Mouse (Mus musculus): Measurements from ENCODE around the gene Lcn9. TPM values are rescaled to one million over a fixed set of nuclear protein-coding genes. Genes with fewer than 3 reads are reported as not detected.

Lcn9 gene
- total and polyA plus RNA-seq, 3 experiments, result not detected

DNA sequence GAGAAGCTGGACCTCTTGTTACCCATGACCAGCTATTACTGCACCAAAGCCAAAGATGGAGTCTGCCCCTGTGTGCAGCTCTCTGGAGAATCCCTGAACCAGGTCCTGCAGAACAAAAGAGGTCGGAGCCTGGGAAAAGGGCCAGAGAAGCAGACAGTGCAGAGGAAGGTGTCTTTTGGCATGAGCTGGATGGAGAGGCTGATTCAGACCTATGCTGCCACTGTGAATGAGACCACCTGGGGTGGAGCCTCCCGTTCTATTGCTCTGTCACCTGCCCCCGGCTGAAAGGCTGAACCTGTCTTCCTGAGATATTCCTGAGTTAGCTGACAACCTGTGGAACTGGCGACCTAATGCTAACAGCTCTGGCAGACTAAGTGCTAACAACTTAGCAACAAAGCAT is 42.0 kb upstream of the Lcn9 start:
- no peaks in the 10 kb centered on the region for H3K9me3 ChIP-seq (replicated peaks)
- no peak for DNase-seq (ENCODE audit: low spot score)
- H3K36me3 ChIP-seq (replicated peaks), result no peaks in the 10 kb centered on the region
- H3K27me3 ChIP-seq (ENCODE audit: insufficient read depth, low read length), result peaks cover 4% of the 10 kb centered on the region
- no peak overlapping the region for H3K4me3 ChIP-seq (ENCODE audit: low read depth, low read length)
- no peak for ATAC-seq (ENCODE audit: extremely low read depth, insufficient number of reproducible peaks, low FRiP score, poor library complexity, severe bottlenecking)
- TF ChIP-seq GATA1 (IDR thresholded peaks at IDR 0.05; ENCODE audit: borderline replicate concordance, low read length) (no peak), POLR2AphosphoS5 (IDR thresholded peaks at IDR 0.05; ENCODE audit: insufficient replicate concordance, low read depth, low read length) (no peak), CTCF (IDR thresholded peaks at IDR 0.05; ENCODE audit: low read depth, low read length) (no peak), TAL1 (conservative IDR thresholded peaks at IDR 0.05; ENCODE audit: low read depth, low read length) (no peak), GATA2 (IDR thresholded peaks at IDR 0.05; ENCODE audit: borderline replicate concordance, low read depth, low read length) (no peak)
- H3K4me1 ChIP-seq (ENCODE audit: insufficient read depth, low read depth, low read length), result no peaks in the 10 kb centered on the region

DNA sequence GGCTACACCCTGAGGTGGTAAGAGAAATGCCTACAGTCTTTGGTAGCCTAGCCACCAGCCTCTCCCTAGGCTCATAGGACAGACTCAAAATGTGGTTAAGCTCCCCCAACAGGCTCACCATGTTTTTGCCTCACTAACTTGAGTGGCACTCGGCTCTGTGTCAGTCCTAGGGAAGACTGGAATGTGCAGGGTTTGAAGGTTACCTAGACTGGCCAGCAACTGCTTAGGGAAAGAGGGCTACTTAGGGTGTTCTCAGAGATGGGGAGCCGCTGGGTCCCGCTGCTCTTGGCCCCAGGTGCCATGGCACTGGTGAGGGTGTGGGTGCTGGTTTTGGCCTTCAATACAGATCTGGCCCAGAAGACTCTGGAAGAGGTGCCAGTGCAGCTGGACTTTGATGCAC is 41.0 kb upstream of the Lcn9 start, which contains the start of gene Gm13539:
TSS of gene Gm13539 (plus strand) at position 301 of the 400 bp plus-strand sequence.
- ATAC-seq (ENCODE audit: extremely low read depth, insufficient number of reproducible peaks, low FRiP score, poor library complexity, severe bottlenecking) (no peak), DNase-seq (ENCODE audit: low spot score) (no peak)
- Histone ChIP-seq H3K4me1 (ENCODE audit: insufficient read depth, low read depth, low read length) (no peaks in the 10 kb centered on the region), H3K36me3 (replicated peaks) (no peaks in the 10 kb centered on the region), H3K4me3 (ENCODE audit: low read depth, low read length) (no peak within 1 kb of the TSS), H3K9me3 (replicated peaks) (no peaks in the 10 kb centered on the region), H3K27me3 (ENCODE audit: insufficient read depth, low read length) (peaks cover 4% of the 10 kb centered on the region)
- TF ChIP-seq CTCF (IDR thresholded peaks at IDR 0.05; ENCODE audit: low read depth, low read length), result no peak
- TF ChIP-seq TAL1 (conservative IDR thresholded peaks at IDR 0.05; ENCODE audit: low read depth, low read length), result no peak
- no peak for TF ChIP-seq POLR2AphosphoS5 (IDR thresholded peaks at IDR 0.05; ENCODE audit: insufficient replicate concordance, low read depth, low read length)
- TF ChIP-seq GATA2 (IDR thresholded peaks at IDR 0.05; ENCODE audit: borderline replicate concordance, low read depth, low read length), result no peak
- TF ChIP-seq GATA1 (IDR thresholded peaks at IDR 0.05; ENCODE audit: borderline replicate concordance, low read length), result no peak

DNA sequence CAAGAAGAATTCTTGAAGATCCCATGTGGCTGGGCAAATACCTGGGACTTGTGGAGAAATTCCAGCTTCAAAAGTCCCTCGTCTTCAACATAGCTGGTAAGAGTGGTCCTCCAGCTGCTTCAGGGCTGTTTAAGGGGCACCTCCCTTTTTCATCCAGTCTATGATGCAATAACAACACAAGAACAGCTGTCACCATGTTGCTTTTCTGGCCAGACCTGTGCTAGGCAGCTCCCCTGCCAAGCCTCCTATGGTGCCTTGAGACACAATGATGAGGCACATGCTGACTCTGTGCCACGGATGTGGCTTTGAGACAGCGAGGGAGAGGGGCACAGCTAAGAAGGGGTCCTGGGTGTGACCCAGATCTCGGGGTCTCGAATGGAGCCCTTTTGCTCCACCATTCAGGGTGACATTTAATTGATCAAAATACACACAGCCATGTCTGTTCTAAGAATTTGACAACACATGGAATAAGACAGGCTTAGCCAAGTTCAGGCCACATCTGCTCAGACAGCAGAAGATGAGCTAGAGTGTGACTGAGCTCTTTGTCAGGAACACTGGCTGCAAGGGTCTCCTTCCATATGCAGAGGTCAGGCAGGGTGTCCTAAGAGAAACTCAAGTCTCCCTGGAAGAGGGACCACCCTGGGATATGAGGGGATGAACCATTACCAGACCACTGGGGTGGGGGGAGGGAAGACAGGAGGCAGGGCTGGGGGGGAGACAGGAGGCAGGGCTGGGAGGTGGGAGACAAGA is 37.2 kb upstream of the Lcn9 start:
- peaks cover 2% of the 10 kb centered on the region; the same call in 1 of the 2 replicates for H3K27me3 ChIP-seq (ENCODE audit: insufficient read depth, low read length)
- H3K9me3 ChIP-seq (replicated peaks), result no peaks in the 10 kb centered on the region
- no peaks in the 10 kb centered on the region for H3K36me3 ChIP-seq (replicated peaks)
- ATAC-seq (ENCODE audit: extremely low read depth, insufficient number of reproducible peaks, low FRiP score, poor library complexity, severe bottlenecking) (no peak), DNase-seq (ENCODE audit: low spot score) (no peak)
- H3K4me3 ChIP-seq (ENCODE audit: low read depth, low read length), result no peak overlapping the region
- no peaks in the 10 kb centered on the region for H3K4me1 ChIP-seq (ENCODE audit: insufficient read depth, low read depth, low read length)
- TF ChIP-seq GATA2 (IDR thresholded peaks at IDR 0.05; ENCODE audit: borderline replicate concordance, low read depth, low read length) (no peak), POLR2AphosphoS5 (IDR thresholded peaks at IDR 0.05; ENCODE audit: insufficient replicate concordance, low read depth, low read length) (no peak), CTCF (IDR thresholded peaks at IDR 0.05; ENCODE audit: low read depth, low read length) (no peak), TAL1 (conservative IDR thresholded peaks at IDR 0.05; ENCODE audit: low read depth, low read length) (no peak), GATA1 (IDR thresholded peaks at IDR 0.05; ENCODE audit: borderline replicate concordance, low read length) (no peak)

DNA sequence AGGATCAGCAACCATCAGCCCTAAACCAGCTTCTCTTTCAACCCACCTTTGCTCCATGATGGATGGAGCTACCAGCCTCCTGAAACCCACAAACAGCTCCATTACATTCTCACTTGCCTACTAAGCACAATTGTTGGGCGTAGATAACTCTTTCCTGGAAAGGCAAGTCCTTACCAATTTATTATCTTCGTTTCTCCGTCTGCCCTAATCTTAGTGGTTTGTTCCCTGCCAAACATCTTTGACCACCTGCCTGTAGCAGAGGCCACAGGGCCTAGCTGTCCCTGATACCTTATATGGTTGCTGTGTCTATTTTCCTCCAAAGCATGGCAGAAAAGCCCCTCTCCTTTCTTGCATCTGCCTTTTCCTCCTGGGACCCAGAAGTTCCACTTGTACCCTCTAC is 33.9 kb upstream of the Lcn9 start:
- DNase-seq (ENCODE audit: low spot score) (no peak), ATAC-seq (ENCODE audit: extremely low read depth, insufficient number of reproducible peaks, low FRiP score, poor library complexity, severe bottlenecking) (no peak)
- H3K27me3 ChIP-seq (ENCODE audit: insufficient read depth, low read length), result peaks cover 2% of the 10 kb centered on the region; the same call in 1 of the 2 replicates
- no peaks in the 10 kb centered on the region for H3K9me3 ChIP-seq (replicated peaks)
- no peaks in the 10 kb centered on the region for H3K36me3 ChIP-seq (replicated peaks)
- no peak overlapping the region for H3K4me3 ChIP-seq (ENCODE audit: low read depth, low read length)
- no peak for TF ChIP-seq TAL1 (conservative IDR thresholded peaks at IDR 0.05; ENCODE audit: low read depth, low read length)
- no peak for TF ChIP-seq POLR2AphosphoS5 (IDR thresholded peaks at IDR 0.05; ENCODE audit: insufficient replicate concordance, low read depth, low read length)
- no peak for TF ChIP-seq GATA1 (IDR thresholded peaks at IDR 0.05; ENCODE audit: borderline replicate concordance, low read length)
- TF ChIP-seq GATA2 (IDR thresholded peaks at IDR 0.05; ENCODE audit: borderline replicate concordance, low read depth, low read length), result no peak
- TF ChIP-seq CTCF (IDR thresholded peaks at IDR 0.05; ENCODE audit: low read depth, low read length), result no peak
- no peaks in the 10 kb centered on the region for H3K4me1 ChIP-seq (ENCODE audit: insufficient read depth, low read depth, low read length)

DNA sequence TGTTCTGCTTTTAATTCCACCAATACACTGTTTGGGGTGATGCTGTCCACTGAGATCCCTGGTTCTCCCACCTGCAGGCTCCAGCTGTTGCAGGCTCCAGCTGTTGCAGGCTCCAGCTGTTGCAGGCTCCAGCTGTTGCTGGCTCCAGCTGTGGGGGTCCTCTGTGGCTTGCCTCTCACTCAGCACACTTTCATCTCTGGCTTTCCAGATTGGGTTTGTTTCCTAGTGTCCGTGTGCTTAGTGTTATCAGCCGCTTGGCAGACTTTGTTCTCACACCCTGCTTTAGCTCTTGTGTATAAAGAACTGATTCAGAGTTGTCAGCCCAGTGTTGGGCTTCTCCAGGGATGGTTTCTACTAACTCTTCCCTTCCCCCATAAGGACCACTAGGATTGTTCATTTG is 25.3 kb upstream of the Lcn9 start:
- H3K36me3 ChIP-seq (replicated peaks), result no peaks in the 10 kb centered on the region
- H3K9me3 ChIP-seq (replicated peaks), result no peaks in the 10 kb centered on the region
- DNase-seq (ENCODE audit: low spot score), result no peak
- H3K27me3 ChIP-seq (ENCODE audit: insufficient read depth, low read length), result peaks cover 7% of the 10 kb centered on the region
- no peaks in the 10 kb centered on the region for H3K4me1 ChIP-seq (ENCODE audit: insufficient read depth, low read depth, low read length)
- no peak overlapping the region for H3K4me3 ChIP-seq (ENCODE audit: low read depth, low read length)
- no peak for ATAC-seq (ENCODE audit: extremely low read depth, insufficient number of reproducible peaks, low FRiP score, poor library complexity, severe bottlenecking)
- no peak for TF ChIP-seq CTCF (IDR thresholded peaks at IDR 0.05; ENCODE audit: low read depth, low read length)
- TF ChIP-seq POLR2AphosphoS5 (IDR thresholded peaks at IDR 0.05; ENCODE audit: insufficient replicate concordance, low read depth, low read length), result no peak
- no peak for TF ChIP-seq GATA2 (IDR thresholded peaks at IDR 0.05; ENCODE audit: borderline replicate concordance, low read depth, low read length)
- TF ChIP-seq GATA1 (IDR thresholded peaks at IDR 0.05; ENCODE audit: borderline replicate concordance, low read length), result no peak
- no peak for TF ChIP-seq TAL1 (conservative IDR thresholded peaks at IDR 0.05; ENCODE audit: low read depth, low read length)

DNA sequence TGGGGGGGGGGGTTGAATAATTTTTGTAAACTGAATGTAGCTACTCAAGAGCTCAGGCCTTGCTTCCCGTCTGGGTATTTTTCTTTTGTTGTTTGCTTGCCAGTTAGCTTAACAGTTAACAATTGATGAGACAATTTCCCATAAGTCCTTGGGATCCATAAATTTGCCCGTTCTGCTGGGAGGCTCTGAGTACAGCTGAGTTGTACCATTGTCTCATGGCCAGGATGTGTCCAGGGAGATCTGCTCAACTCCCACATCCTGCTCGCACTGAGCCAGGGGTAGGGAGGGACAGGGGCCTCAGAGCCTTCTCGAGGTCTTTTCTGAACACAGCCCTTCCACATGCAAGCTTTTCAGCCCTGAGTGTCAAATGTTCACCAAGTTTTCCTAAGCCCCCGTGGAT is 24.9 kb upstream of the Lcn9 start:
- no peak for ATAC-seq (ENCODE audit: extremely low read depth, insufficient number of reproducible peaks, low FRiP score, poor library complexity, severe bottlenecking)
- Histone ChIP-seq H3K9me3 (replicated peaks) (no peaks in the 10 kb centered on the region), H3K4me1 (ENCODE audit: insufficient read depth, low read depth, low read length) (no peaks in the 10 kb centered on the region), H3K36me3 (replicated peaks) (no peaks in the 10 kb centered on the region), H3K27me3 (ENCODE audit: insufficient read depth, low read length) (peaks cover 7% of the 10 kb centered on the region), H3K4me3 (ENCODE audit: low read depth, low read length) (no peak overlapping the region)
- TF ChIP-seq CTCF (IDR thresholded peaks at IDR 0.05; ENCODE audit: low read depth, low read length) (no peak), POLR2AphosphoS5 (IDR thresholded peaks at IDR 0.05; ENCODE audit: insufficient replicate concordance, low read depth, low read length) (no peak), GATA1 (IDR thresholded peaks at IDR 0.05; ENCODE audit: borderline replicate concordance, low read length) (no peak)
- no peak for DNase-seq (ENCODE audit: low spot score)
